Mouse (Mus musculus) hindbrain, embryonic 15.5 days (tissue): ENCODE measurements at regions not wholly inside any gene's neighbourhood (a gene's known extent, or its start where the extent isn't known, plus 50 kb on each side); places are given as distances from the start of the nearest gene placed in this dataset.

Source experiments
- ATAC-seq: fragments of 200-750 bp; cut with Nextera tagmentation; 2 replicates; pipeline ENCODE4 v1.8.0; 2017; ENCODE audit warnings: low read depth, moderate number of reproducible peaks, moderate TSS enrichment; ENCODE audit not compliant: low FRiP score
- H3K27ac ChIP-seq: fragments of 300-500 bp; sonication (generic); replicated peaks from 2 replicates; pipeline ENCODE4 v1.5.1; 2015; ENCODE audit warnings: mild to moderate bottlenecking, inconsistent platforms
- H3K27me3 ChIP-seq: fragments of 300-500 bp; sonication (generic); 2 replicates; pipeline ENCODE4 v1.6.1; 2015; ENCODE audit warnings: control low read depth, inconsistent platforms
- H3K36me3 ChIP-seq: fragments of 300-500 bp; sonication (generic); 2 replicates; pipeline ENCODE4 v1.6.1; 2015; ENCODE audit warnings: control low read depth, inconsistent platforms
- H3K4me1 ChIP-seq: fragments of 300-500 bp; sonication (generic); replicated peaks from 2 replicates; pipeline ENCODE4 v1.6.1; 2015; ENCODE audit warnings: control low read depth, inconsistent platforms
- H3K4me2 ChIP-seq: fragments of 300-500 bp; sonication (generic); 2 replicates; pipeline ENCODE4 v1.6.1; 2015; ENCODE audit warnings: moderate library complexity, mild to moderate bottlenecking, inconsistent platforms
- H3K4me3 ChIP-seq: fragments of 300-500 bp; sonication (generic); 2 replicates; pipeline ENCODE4 v1.5.1; 2015; ENCODE audit warnings: mild to moderate bottlenecking, inconsistent platforms
- H3K9ac ChIP-seq: fragments of 300-500 bp; sonication (generic); 2 replicates; pipeline ENCODE4 v1.6.1; 2015; ENCODE audit warnings: inconsistent platforms
- H3K9me3 ChIP-seq: fragments of 300-500 bp; sonication (generic); 2 replicates; pipeline ENCODE4 v1.6.1; 2016; ENCODE audit warnings: control low read depth, inconsistent platforms
- WGBS: fragments of 180-500 bp; shearing (Covaris S2); methylation state at CpG from one replicate; pipeline ENCODE4 v1.1.7; 2015; 5-methylcytosine and 5-hydroxymethylcytosine counted together

GRCm38 (mm10) chr17:83906751-83907537 is 59.2 kb upstream of the Haao start:
- Histone ChIP-seq H3K9me3 (no peaks in the 10 kb centered on the region), H3K27ac (no peak overlapping the region), H3K9ac (no peak overlapping the region), H3K4me2 (no peak overlapping the region), H3K36me3 (no peaks in the 10 kb centered on the region), H3K4me3 (no peak overlapping the region), H3K4me1 (0 out of 2 replicates have a peak, but pooled peaks cover 3% of the 10 kb centered on the region), H3K27me3 (no peaks in the 10 kb centered on the region)
- ATAC-seq = no peak
- 91% methylated on average over 12 of the region's 12 CpGs for WGBS

GRCm38 (mm10) chr17:83903467-83903866 is 55.7 kb upstream of the Haao start:
- H3K36me3 ChIP-seq = no peaks in the 10 kb centered on the region
- no peaks in the 10 kb centered on the region for H3K27me3 ChIP-seq
- H3K9ac ChIP-seq = no peak overlapping the region
- H3K4me1 ChIP-seq = 0 out of 2 replicates have a peak, but pooled peaks cover 3% of the 10 kb centered on the region
- H3K27ac ChIP-seq = no peak overlapping the region
- WGBS = 4% methylated on average over 7 of the region's 7 CpGs
- H3K4me2 ChIP-seq = no peak overlapping the region
- H3K4me3 ChIP-seq = no peak overlapping the region
- H3K9me3 ChIP-seq = no peaks in the 10 kb centered on the region
- ATAC-seq = no peak

DNA sequence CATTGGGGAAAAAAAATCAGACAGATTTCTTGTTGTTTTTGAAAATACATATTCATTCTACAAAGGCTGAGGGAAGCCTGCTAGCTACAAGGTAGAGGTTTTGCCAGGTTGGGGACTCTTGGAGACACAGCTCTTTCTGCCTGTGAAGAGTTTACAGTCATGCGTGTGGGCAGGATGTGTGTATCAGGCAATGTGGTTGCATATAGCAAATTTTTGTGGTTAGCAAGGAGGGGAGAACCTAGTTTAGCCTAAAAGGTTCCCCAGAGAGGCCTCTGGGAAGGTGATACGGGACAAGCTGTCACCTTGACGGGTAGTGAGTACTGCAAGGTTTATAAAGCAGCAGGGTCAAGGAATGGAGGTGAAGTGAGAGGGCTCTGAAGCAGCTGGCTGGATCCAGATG is 54.8 kb upstream of the Haao start:
- H3K27me3 ChIP-seq = no peaks in the 10 kb centered on the region
- H3K36me3 ChIP-seq = no peaks in the 10 kb centered on the region
- ATAC-seq = no peak
- 84% methylated on average over 3 of the region's 3 CpGs for WGBS
- no peak overlapping the region for H3K9ac ChIP-seq
- H3K9me3 ChIP-seq = no peaks in the 10 kb centered on the region
- no peak overlapping the region for H3K4me2 ChIP-seq
- H3K4me3 ChIP-seq = no peak overlapping the region
- H3K4me1 ChIP-seq = 0 out of 2 replicates have a peak, but pooled peaks cover 3% of the 10 kb centered on the region
- no peak overlapping the region for H3K27ac ChIP-seq

GRCm38 (mm10) chr17:83902091-83902490 is 54.3 kb upstream of the Haao start:
- Histone ChIP-seq H3K27me3 (no peaks in the 10 kb centered on the region), H3K4me1 (0 out of 2 replicates have a peak, but pooled peaks cover 3% of the 10 kb centered on the region), H3K36me3 (no peaks in the 10 kb centered on the region), H3K9ac (no peak overlapping the region), H3K9me3 (no peaks in the 10 kb centered on the region), H3K4me3 (no peak overlapping the region), H3K4me2 (no peak overlapping the region), H3K27ac (no peak overlapping the region)
- 50% methylated on average over 6 of the region's 6 CpGs for WGBS
- no peak for ATAC-seq

DNA sequence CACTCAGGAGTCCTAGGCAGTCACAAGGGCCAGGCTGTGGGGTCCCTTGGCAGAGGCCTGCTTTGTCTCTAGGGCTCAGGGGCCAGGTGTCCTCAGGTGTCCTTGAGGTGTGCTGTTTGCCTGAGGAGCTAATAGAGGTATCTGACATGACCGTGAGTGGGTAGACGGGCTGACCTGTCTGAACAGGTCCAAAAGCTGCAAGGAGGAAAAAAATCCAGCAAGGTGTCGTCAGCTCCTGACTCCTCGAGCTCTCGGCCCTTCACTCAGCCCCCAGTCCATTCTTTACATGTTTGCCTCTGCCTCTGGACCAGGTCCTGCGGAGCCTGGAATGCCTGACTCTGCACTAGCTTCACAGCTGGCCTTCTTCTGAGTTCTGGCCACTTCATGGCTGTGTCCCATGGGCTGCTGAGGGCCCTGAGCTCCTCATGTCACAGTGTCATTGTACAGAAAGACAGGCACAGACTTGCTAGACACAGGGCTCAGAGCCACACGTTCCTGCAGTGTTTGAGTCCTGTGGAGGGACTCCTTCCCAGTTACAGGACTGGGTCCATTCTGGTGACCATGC is 51.9 kb upstream of the Haao start:
- H3K36me3 ChIP-seq = no peaks in the 10 kb centered on the region
- H3K27me3 ChIP-seq = no peaks in the 10 kb centered on the region
- no peak for ATAC-seq
- 0 out of 2 replicates have a peak, but pooled peaks cover 3% of the 10 kb centered on the region for H3K4me1 ChIP-seq
- H3K9ac ChIP-seq = no peak overlapping the region
- H3K27ac ChIP-seq = no peak overlapping the region
- H3K9me3 ChIP-seq = no peaks in the 10 kb centered on the region
- no peak overlapping the region for H3K4me2 ChIP-seq
- 73% methylated on average over 7 of the region's 7 CpGs for WGBS
- no peak overlapping the region for H3K4me3 ChIP-seq

DNA sequence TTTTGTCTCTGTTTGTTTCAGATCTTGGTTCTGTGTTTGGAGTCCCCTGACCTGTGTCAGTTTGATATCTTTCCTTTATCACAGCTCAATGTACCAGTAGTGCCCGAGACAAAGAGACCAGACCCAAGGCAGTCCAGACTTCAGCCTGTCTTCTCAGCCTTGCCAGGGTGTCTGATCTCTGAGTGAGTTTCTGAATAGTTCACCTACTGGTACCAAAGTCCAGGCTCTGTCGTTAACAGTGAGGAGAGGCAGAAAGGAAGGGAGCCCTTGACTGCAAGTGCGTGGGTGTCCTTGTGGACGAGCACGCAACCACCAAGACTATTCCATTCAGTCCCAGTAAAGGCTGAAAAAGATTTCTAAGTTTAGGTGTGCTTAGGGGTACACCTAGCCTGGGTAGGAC is 50.8 kb upstream of the Haao start:
- Histone ChIP-seq H3K9me3 (no peaks in the 10 kb centered on the region), H3K4me3 (no peak overlapping the region), H3K4me2 (no peak overlapping the region), H3K9ac (no peak overlapping the region), H3K27me3 (no peaks in the 10 kb centered on the region), H3K27ac (no peak overlapping the region), H3K4me1 (0 out of 2 replicates have a peak, but pooled peaks cover 1% of the 10 kb centered on the region), H3K36me3 (no peaks in the 10 kb centered on the region)
- WGBS = 80% methylated on average over 5 of the region's 5 CpGs
- no peak for ATAC-seq
